Mouse (Mus musculus) kidney, embryonic 16.5 days (tissue): Measurements from ENCODE around the gene Ksr2. TPM values are rescaled to one million over a fixed set of nuclear protein-coding genes. Genes with fewer than 3 reads are reported as not detected.

Experiments used
- ATAC-seq: fragments of 200-750 bp; cut with Nextera tagmentation; 2 replicates; pipeline ENCODE4 v1.8.0; 2017; ENCODE audit warnings: moderate TSS enrichment; ENCODE audit not compliant: low FRiP score, low TSS enrichment
- H3K27ac ChIP-seq: fragments of 300-500 bp; sonication (generic); 2 replicates; pipeline ENCODE4 v1.5.1; 2014; ENCODE audit warnings: low read length
- H3K27me3 ChIP-seq: fragments of 300-500 bp; sonication (generic); 2 replicates; pipeline ENCODE4 v1.6.1; 2014; ENCODE audit warnings: low read length, control low read depth, mixed read lengths; ENCODE audit not compliant: insufficient read depth
- H3K36me3 ChIP-seq: fragments of 300-500 bp; sonication (generic); 2 replicates; pipeline ENCODE4 v1.6.1; 2014; ENCODE audit warnings: low read length, control low read depth, mixed read lengths; ENCODE audit not compliant: insufficient read depth
- H3K4me1 ChIP-seq: fragments of 300-500 bp; sonication (generic); 2 replicates; pipeline ENCODE4 v1.6.1; 2014; ENCODE audit warnings: low read length, control low read depth, mixed read lengths; ENCODE audit not compliant: insufficient read depth
- H3K4me2 ChIP-seq: fragments of 300-500 bp; sonication (generic); replicated peaks from 2 replicates; pipeline ENCODE4 v1.6.1; 2014; ENCODE audit warnings: low read depth, low read length
- H3K4me3 ChIP-seq: fragments of 300-500 bp; sonication (generic); 2 replicates; pipeline ENCODE4 v1.5.1; 2014; ENCODE audit warnings: mild to moderate bottlenecking, low read length
- H3K9ac ChIP-seq: fragments of 300-500 bp; sonication (generic); replicated peaks from 2 replicates; pipeline ENCODE4 v1.6.1; 2014; ENCODE audit warnings: low read length
- H3K9me3 ChIP-seq: fragments of 300-500 bp; sonication (generic); 2 replicates; pipeline ENCODE4 v1.6.1; 2016; ENCODE audit warnings: low read length, control low read depth
- WGBS: fragments of 180-500 bp; shearing (Covaris S2); extraction: QIAGEN DNeasy Blood & Tissue Kit; methylation state at CpG from one replicate; pipeline ENCODE4 v1.1.7; 2014; 5-methylcytosine and 5-hydroxymethylcytosine counted together
- polyA plus RNA-seq: library from polyadenylated mRNA; unstranded; fragments of >200 nt; fragmentation: Nextera tagmentation; extraction: Ambion mirVana; gene quantifications from 2 replicates; pipeline ENCODE4 v1.2.1, GENCODE M21; 2015

Ksr2 gene
- polyA plus RNA-seq, 1 experiment from 2014 or later: 0.37 TPM

DNA sequence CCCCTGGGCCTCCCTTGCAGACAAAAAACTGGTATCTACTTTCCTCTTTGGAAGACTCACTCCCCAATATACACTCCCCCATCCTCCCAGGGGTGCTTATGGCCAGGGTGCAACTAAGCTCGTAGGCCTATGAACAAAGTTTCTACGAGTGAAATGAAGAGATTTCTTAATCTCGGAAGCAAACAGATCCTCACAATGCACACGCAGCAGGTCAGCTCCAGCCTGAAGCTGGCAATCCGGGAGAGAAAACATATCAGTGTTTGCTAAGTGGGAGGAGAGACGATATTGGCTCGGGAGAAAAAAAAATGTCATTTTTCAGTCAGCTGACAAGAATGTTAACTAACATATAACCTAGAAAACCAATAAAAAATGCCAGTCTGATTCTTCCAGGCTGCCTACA lies 313.3 kb downstream of the Ksr2 start:
- H3K4me1 ChIP-seq: peaks cover 13% of the 10 kb centered on the region
- no peaks in the 10 kb centered on the region for H3K36me3 ChIP-seq
- no peak for ATAC-seq
- H3K27ac ChIP-seq: no peak overlapping the region
- 43% methylated on average over 7 of the region's 7 CpGs for WGBS
- H3K9ac ChIP-seq: no peak overlapping the region
- no peak overlapping the region for H3K4me2 ChIP-seq
- no peaks in the 10 kb centered on the region for H3K27me3 ChIP-seq
- no peaks in the 10 kb centered on the region; the same call in 1 of the 2 replicates for H3K9me3 ChIP-seq
- no peak overlapping the region for H3K4me3 ChIP-seq

DNA sequence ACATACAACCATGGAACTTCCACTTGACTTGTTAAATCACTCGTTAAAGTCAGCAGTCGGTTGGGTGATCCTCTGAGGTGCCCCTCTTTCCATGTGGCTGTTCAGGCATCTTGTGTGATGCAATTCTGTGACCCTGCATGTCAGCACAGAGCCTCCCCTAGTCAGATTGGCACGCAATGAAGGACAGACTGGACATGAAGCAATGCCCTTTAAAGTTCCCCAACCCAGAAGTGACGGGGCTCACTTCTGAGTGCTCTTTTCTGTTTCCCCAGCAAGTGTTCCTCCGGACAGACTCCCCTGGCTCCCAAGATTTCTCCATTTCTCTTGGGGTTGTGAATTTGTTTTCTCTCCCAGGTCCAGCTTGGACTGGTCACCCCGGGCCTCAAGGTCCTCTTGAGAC lies 317.5 kb downstream of the Ksr2 start:
- Histone ChIP-seq H3K4me2 (no peak overlapping the region), H3K27ac (0 out of 2 replicates have a peak overlapping the region, but pooled peaks have one; percentile 13), H3K27me3 (no peaks in the 10 kb centered on the region), H3K9ac (no peak overlapping the region), H3K4me3 (no peak overlapping the region), H3K36me3 (no peaks in the 10 kb centered on the region), H3K4me1 (peaks cover 13% of the 10 kb centered on the region), H3K9me3 (no peaks in the 10 kb centered on the region)
- 70% methylated on average over 6 of the region's 6 CpGs for WGBS
- ATAC-seq: no peak

DNA sequence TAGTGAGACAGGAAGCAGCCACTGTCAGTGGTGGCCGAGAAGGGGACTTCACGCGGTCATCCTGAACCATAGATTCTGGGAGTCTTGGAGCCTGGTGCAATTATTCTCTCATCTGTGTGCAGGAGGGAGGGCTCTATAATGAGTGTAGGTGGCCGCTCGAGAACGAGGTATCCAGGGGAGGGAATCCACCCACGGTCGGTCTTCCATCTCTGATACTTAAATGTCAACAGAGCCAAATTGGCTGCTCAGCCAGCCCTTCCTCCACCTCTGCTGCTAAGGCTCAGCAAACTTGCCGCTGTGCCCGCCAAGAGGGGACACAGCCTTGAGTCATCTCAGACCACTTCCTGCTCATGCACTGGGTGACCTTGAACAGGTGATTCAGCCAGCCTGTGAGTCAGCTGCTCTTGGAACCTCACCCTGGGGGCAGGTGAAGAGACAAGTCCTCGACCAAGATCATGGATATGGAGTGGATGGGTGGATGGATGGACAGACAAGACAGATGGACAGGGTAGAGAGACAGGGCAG lies 330.9 kb downstream of the Ksr2 start:
- 46% methylated on average over 11 of the region's 11 CpGs for WGBS
- no peaks in the 10 kb centered on the region for H3K36me3 ChIP-seq
- H3K27ac ChIP-seq: no peak overlapping the region
- H3K9ac ChIP-seq: no peak overlapping the region
- H3K4me3 ChIP-seq: no peak overlapping the region
- H3K4me2 ChIP-seq: no peak overlapping the region
- H3K9me3 ChIP-seq: no peaks in the 10 kb centered on the region
- no peak for ATAC-seq
- peaks cover 26% of the 10 kb centered on the region for H3K4me1 ChIP-seq
- H3K27me3 ChIP-seq: no peaks in the 10 kb centered on the region

- H3K9ac ChIP-seq: no peak overlapping the region
- peak; percentile 77 for ATAC-seq
- H3K27me3 ChIP-seq: no peaks in the 10 kb centered on the region
- no peaks in the 10 kb centered on the region for H3K36me3 ChIP-seq
- peaks cover 33% of the 10 kb centered on the region for H3K4me1 ChIP-seq
- peaks cover 4% of the 10 kb centered on the region; the same call in 1 of the 2 replicates for H3K9me3 ChIP-seq
- H3K27ac ChIP-seq: peak overlapping the region; percentile 76
- WGBS: 15% methylated on average over 5 of the region's 5 CpGs
- no peak overlapping the region for H3K4me3 ChIP-seq
- H3K4me2 ChIP-seq: 0 out of 2 replicates have a peak overlapping the region, but pooled peaks have one; percentile 4
Observed at GRCm38 (mm10) chr5:117749353-117749752, 335.6 kb downstream of the Ksr2 start.

DNA sequence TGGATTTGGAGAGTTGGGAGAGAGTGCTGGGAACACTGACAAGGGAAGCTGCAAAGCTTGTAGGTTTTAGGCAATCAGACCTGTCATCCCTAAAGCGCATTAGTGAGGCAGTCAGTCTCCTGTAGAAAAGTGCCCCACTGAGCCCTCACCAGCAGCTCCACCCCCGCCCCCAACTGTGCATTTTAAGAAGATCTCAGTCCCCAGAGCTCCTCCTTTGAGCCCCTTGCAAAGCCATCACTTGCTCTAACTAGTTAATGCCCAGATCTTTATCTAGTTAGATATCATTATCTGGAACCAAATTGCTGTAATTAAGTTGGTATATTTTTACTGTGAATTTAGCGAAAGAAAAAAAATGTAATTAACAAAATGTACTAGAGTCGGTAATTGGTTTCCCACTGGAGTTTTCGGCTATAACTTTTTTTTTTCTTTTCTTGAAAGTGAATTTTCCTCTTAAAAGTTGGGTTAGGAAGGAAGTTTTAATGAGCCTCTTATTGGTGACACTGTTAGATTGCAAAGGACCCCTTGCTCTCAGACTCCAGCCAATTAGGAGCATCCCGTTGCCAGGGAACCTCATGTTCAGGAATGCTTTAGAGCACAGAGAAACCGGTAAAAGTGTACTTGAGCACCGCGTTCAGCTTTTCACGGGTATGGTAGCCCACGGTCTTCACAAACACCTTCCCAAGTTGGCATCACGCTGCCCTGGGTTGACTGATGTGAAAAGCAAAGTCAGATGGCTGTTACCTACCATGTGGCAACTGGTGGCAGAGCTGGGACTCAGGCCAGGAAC lies 344.1 kb downstream of the Ksr2 start:
- Histone ChIP-seq H3K4me2 (no peak overlapping the region), H3K27ac (no peak overlapping the region), H3K9me3 (peaks cover 4% of the 10 kb centered on the region; the same call in 1 of the 2 replicates), H3K4me3 (no peak overlapping the region), H3K9ac (no peak overlapping the region), H3K36me3 (no peaks in the 10 kb centered on the region), H3K4me1 (no peaks in the 10 kb centered on the region), H3K27me3 (no peaks in the 10 kb centered on the region)
- ATAC-seq: no peak
- 62% methylated on average over 12 of the region's 12 CpGs for WGBS

GRCm38 (mm10) chr5:117761181-117761832 lies 347.5 kb downstream of the Ksr2 start:
- Histone ChIP-seq H3K36me3 (no peaks in the 10 kb centered on the region), H3K4me2 (no peak overlapping the region), H3K27ac (no peak overlapping the region), H3K4me3 (no peak overlapping the region), H3K9ac (no peak overlapping the region), H3K4me1 (0 out of 2 replicates have a peak, but pooled peaks cover 3% of the 10 kb centered on the region), H3K27me3 (no peaks in the 10 kb centered on the region), H3K9me3 (no peaks in the 10 kb centered on the region)
- 74% methylated on average over 9 of the region's 9 CpGs for WGBS
- no peak for ATAC-seq

GRCm38 (mm10) chr5:117764496-117764895 lies 350.7 kb downstream of the Ksr2 start:
- Histone ChIP-seq H3K4me1 (0 out of 2 replicates have a peak, but pooled peaks cover 3% of the 10 kb centered on the region), H3K27me3 (no peaks in the 10 kb centered on the region), H3K4me3 (no peak overlapping the region), H3K9me3 (no peaks in the 10 kb centered on the region), H3K27ac (peak overlapping the region; percentile 29), H3K4me2 (no peak overlapping the region), H3K36me3 (no peaks in the 10 kb centered on the region), H3K9ac (0 out of 2 replicates have a peak overlapping the region, but pooled peaks have one; percentile 22)
- ATAC-seq: 0 out of 2 replicates have a peak, but pooled peaks have one; percentile 62
- WGBS: 71% methylated on average over 9 of the region's 9 CpGs

DNA sequence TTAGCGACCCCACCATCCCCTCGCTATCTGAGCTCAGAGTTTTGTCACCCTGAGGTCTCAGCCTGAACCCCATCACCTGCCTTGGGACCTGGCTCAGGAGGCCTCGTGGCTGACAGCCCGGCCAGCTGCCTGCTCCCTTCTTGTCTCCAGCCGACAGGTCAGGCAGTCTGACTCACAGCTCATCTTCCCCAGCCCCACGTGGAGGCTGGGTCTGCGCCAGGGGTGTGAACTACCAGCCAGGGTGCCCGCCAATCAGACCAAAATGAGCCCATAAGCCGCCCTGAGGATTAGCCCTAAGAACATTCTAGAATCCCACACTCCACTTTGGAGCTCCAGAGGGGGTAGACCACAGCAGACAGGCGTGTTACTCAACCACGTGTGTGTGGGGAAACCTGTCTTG lies 365.4 kb downstream of the Ksr2 start:
- 60% methylated on average over 11 of the region's 11 CpGs for WGBS
- peaks cover 7% of the 10 kb centered on the region; the same call in 1 of the 2 replicates for H3K4me1 ChIP-seq
- no peak overlapping the region for H3K9ac ChIP-seq
- no peaks in the 10 kb centered on the region for H3K9me3 ChIP-seq
- H3K4me3 ChIP-seq: no peak overlapping the region
- no peak overlapping the region for H3K27ac ChIP-seq
- H3K36me3 ChIP-seq: no peaks in the 10 kb centered on the region
- H3K4me2 ChIP-seq: no peak overlapping the region
- H3K27me3 ChIP-seq: no peaks in the 10 kb centered on the region
- ATAC-seq: no peak

DNA sequence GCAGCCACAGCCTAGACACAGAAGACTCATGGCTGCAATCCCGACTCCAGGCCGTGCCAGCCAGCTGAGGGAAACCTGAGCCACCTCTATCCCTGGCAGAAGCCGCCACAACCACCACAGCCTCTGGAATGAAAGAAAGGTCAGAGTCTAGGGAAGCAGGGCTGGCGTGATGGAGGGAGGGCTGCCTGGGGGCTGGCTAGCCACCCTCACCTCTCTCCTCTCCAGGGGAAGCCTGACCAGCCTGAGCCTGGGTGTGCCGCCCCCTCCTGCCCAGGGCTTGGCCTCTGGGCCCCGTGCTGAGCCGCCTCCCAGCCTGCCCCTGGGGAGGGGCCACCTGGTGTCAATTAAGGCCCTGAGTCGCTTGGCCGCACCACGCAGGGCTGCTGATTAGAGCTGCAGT lies 366.9 kb downstream of the Ksr2 start, which contains the start of gene Nos1:
TSS of gene Nos1 (plus strand) at position 352 of the 400 bp plus-strand sequence.
- peak; percentile 77 for ATAC-seq
- 20% methylated on average over 10 of the region's 10 CpGs for WGBS
- H3K4me2 ChIP-seq: 0 out of 2 replicates have a peak within 1 kb of the TSS, but pooled peaks have one; percentile 14
- peak within 1 kb of the TSS; percentile 27 for H3K9ac ChIP-seq
- no peak within 1 kb of the TSS for H3K4me3 ChIP-seq
- no peaks in the 10 kb centered on the region for H3K27me3 ChIP-seq
- H3K9me3 ChIP-seq: 0 out of 2 replicates have a peak, but pooled peaks cover 3% of the 10 kb centered on the region
- peaks cover 7% of the 10 kb centered on the region; the same call in 1 of the 2 replicates for H3K4me1 ChIP-seq
- no peak within 1 kb of the TSS for H3K27ac ChIP-seq
- no peaks in the 10 kb centered on the region for H3K36me3 ChIP-seq
